Mouse (Mus musculus) stomach, embryonic 16.5 days (tissue): ENCODE data around the gene Brpf1. TPM values are rescaled to one million over a fixed set of nuclear protein-coding genes. Genes with fewer than 3 reads are reported as not detected.

Experiments
- ATAC-seq: fragments of 200-750 bp; cut with Nextera tagmentation; 2 replicates; pipeline ENCODE4 v1.8.0; 2017; ENCODE audit warnings: moderate number of reproducible peaks, moderate TSS enrichment; ENCODE audit not compliant: insufficient read depth, low FRiP score
- H3K27ac ChIP-seq: fragments of 300-500 bp; sonication (generic); 2 replicates; pipeline ENCODE4 v1.5.1; 2014; ENCODE audit warnings: low read length
- H3K27me3 ChIP-seq: fragments of 300-500 bp; sonication (generic); 2 replicates; pipeline ENCODE4 v1.6.1; 2014; ENCODE audit warnings: low read length, control low read depth, mixed read lengths; ENCODE audit not compliant: control insufficient read depth, insufficient read depth
- H3K36me3 ChIP-seq: fragments of 300-500 bp; sonication (generic); 2 replicates; pipeline ENCODE4 v1.6.1; 2014; ENCODE audit warnings: low read length; ENCODE audit not compliant: control insufficient read depth, insufficient read depth
- H3K4me1 ChIP-seq: fragments of 300-500 bp; sonication (generic); 2 replicates; pipeline ENCODE4 v1.6.1; 2014; ENCODE audit warnings: low read length, control low read depth, mixed read lengths; ENCODE audit not compliant: control insufficient read depth, insufficient read depth
- H3K4me2 ChIP-seq: fragments of 300-500 bp; sonication (generic); 2 replicates; pipeline ENCODE4 v1.6.1; 2014; ENCODE audit warnings: low read depth, low read length, mixed read lengths
- H3K4me3 ChIP-seq: fragments of 300-500 bp; sonication (generic); replicated peaks from 2 replicates; pipeline ENCODE4 v1.5.1; 2014; ENCODE audit warnings: mild to moderate bottlenecking, low read length
- H3K9ac ChIP-seq: fragments of 300-500 bp; sonication (generic); 2 replicates; pipeline ENCODE4 v1.6.1; 2014; ENCODE audit warnings: low read length
- H3K9me3 ChIP-seq: fragments of 300-500 bp; sonication (generic); replicated peaks from 2 replicates; pipeline ENCODE4 v1.6.1; 2016; ENCODE audit warnings: low read length, control low read depth; ENCODE audit not compliant: control insufficient read depth
- WGBS: fragments of 180-500 bp; shearing (Covaris S2); extraction: QIAGEN DNeasy Blood & Tissue Kit; methylation state at CpG from one replicate; pipeline ENCODE4 v1.1.7; 2014; 5-methylcytosine and 5-hydroxymethylcytosine counted together
- polyA plus RNA-seq: library from polyadenylated mRNA; unstranded; fragments of >200 nt; fragmentation: Nextera tagmentation; extraction: Ambion mirVana; gene quantifications from 2 replicates; pipeline ENCODE4 v1.2.1, GENCODE M21; 2015

The Brpf1 gene
- polyA plus RNA-seq, result 12.9 and 13.6 TPM in 2 replicates

- under 1% methylated on average over 32 of the region's 32 CpGs for WGBS
- peak within 1 kb of the TSS; percentile 80 for H3K4me2 ChIP-seq
Observed at GRCm38 (mm10) chr6:113306986-113307349, at the start of gene Brpf1. Gene Brpf1, plus strand, starts transcription at chr6:113307137.

GRCm38 (mm10) chr6:113261174-113261858 lies 45.6 kb upstream of the Brpf1 start:
- Histone ChIP-seq H3K27ac (no peak overlapping the region), H3K4me2 (no peak overlapping the region), H3K4me1 (no peaks in the 10 kb centered on the region), H3K9ac (no peak overlapping the region), H3K27me3 (no peaks in the 10 kb centered on the region), H3K9me3 (no peaks in the 10 kb centered on the region), H3K4me3 (no peak overlapping the region), H3K36me3 (peaks cover 17% of the 10 kb centered on the region; the same call in 1 of the 2 replicates)
- WGBS, result 88% methylated on average over 8 of the region's 8 CpGs
- no peak for ATAC-seq

More at GRCm38 (mm10) chr6:113306986-113307349, at the start of gene Brpf1:
- peak within 1 kb of the TSS; percentile 99 for H3K27ac ChIP-seq
- H3K27me3 ChIP-seq, result no peaks in the 10 kb centered on the region
- H3K4me3 ChIP-seq, result peak within 1 kb of the TSS; percentile 83
- H3K4me1 ChIP-seq, result peaks cover 15% of the 10 kb centered on the region
- ATAC-seq, result peak; percentile 21; the same call in 1 of the 2 replicates
- H3K9ac ChIP-seq, result peak within 1 kb of the TSS; percentile 98
- no peaks in the 10 kb centered on the region for H3K9me3 ChIP-seq
- H3K36me3 ChIP-seq, result 0 out of 2 replicates have a peak, but pooled peaks cover 3% of the 10 kb centered on the region

- 89% methylated on average over 6 of the region's 6 CpGs for WGBS
- H3K9ac ChIP-seq, result no peak overlapping the region
- no peak for ATAC-seq
- H3K4me3 ChIP-seq, result no peak overlapping the region
- H3K27ac ChIP-seq, result no peak overlapping the region
- H3K4me2 ChIP-seq, result no peak overlapping the region
- H3K36me3 ChIP-seq, result peaks cover 28% of the 10 kb centered on the region; the same call in 1 of the 2 replicates
- no peaks in the 10 kb centered on the region for H3K9me3 ChIP-seq
- no peaks in the 10 kb centered on the region for H3K4me1 ChIP-seq
- no peaks in the 10 kb centered on the region for H3K27me3 ChIP-seq
Observed at GRCm38 (mm10) chr6:113263531-113263930, 43.4 kb upstream of the Brpf1 start.

GRCm38 (mm10) chr6:113264429-113264828 lies 42.5 kb upstream of the Brpf1 start:
- Histone ChIP-seq H3K36me3 (peaks cover 25% of the 10 kb centered on the region; the same call in 1 of the 2 replicates), H3K9ac (no peak overlapping the region), H3K27ac (no peak overlapping the region), H3K4me2 (no peak overlapping the region), H3K9me3 (no peaks in the 10 kb centered on the region), H3K27me3 (no peaks in the 10 kb centered on the region), H3K4me3 (no peak overlapping the region), H3K4me1 (no peaks in the 10 kb centered on the region)
- 93% methylated on average over 8 of the region's 8 CpGs for WGBS
- no peak for ATAC-seq

GRCm38 (mm10) chr6:113266996-113267655 lies 39.8 kb upstream of the Brpf1 start:
- Histone ChIP-seq H3K9ac (no peak overlapping the region), H3K4me1 (no peaks in the 10 kb centered on the region), H3K4me3 (no peak overlapping the region), H3K27ac (no peak overlapping the region), H3K36me3 (peaks cover 22% of the 10 kb centered on the region; the same call in 1 of the 2 replicates), H3K9me3 (no peaks in the 10 kb centered on the region), H3K27me3 (no peaks in the 10 kb centered on the region), H3K4me2 (no peak overlapping the region)
- 85% methylated on average over 7 of the region's 7 CpGs for WGBS
- no peak for ATAC-seq

GRCm38 (mm10) chr6:113267988-113268387 lies 38.9 kb upstream of the Brpf1 start:
- no peaks in the 10 kb centered on the region for H3K27me3 ChIP-seq
- H3K9me3 ChIP-seq, result no peaks in the 10 kb centered on the region
- no peak overlapping the region for H3K4me3 ChIP-seq
- no peak overlapping the region for H3K27ac ChIP-seq
- 86% methylated on average over 1 of the region's 1 CpGs for WGBS
- H3K4me1 ChIP-seq, result no peaks in the 10 kb centered on the region
- no peak overlapping the region for H3K9ac ChIP-seq
- peaks cover 25% of the 10 kb centered on the region; the same call in 1 of the 2 replicates for H3K36me3 ChIP-seq
- no peak for ATAC-seq
- H3K4me2 ChIP-seq, result no peak overlapping the region

- H3K4me1 ChIP-seq, result no peaks in the 10 kb centered on the region
- H3K27me3 ChIP-seq, result no peaks in the 10 kb centered on the region
- WGBS, result 83% methylated on average over 3 of the region's 3 CpGs
- ATAC-seq, result no peak
- H3K36me3 ChIP-seq, result 0 out of 2 replicates have a peak, but pooled peaks cover 11% of the 10 kb centered on the region
- H3K9me3 ChIP-seq, result no peaks in the 10 kb centered on the region
- H3K27ac ChIP-seq, result no peak overlapping the region
- H3K4me3 ChIP-seq, result no peak overlapping the region
- no peak overlapping the region for H3K9ac ChIP-seq
- H3K4me2 ChIP-seq, result no peak overlapping the region
Observed at GRCm38 (mm10) chr6:113272365-113272764, 34.6 kb upstream of the Brpf1 start.

- WGBS, result 66% methylated on average over 4 of the region's 4 CpGs
- H3K27ac ChIP-seq, result no peak overlapping the region
- H3K36me3 ChIP-seq, result 0 out of 2 replicates have a peak, but pooled peaks cover 10% of the 10 kb centered on the region
- H3K27me3 ChIP-seq, result peaks cover 4% of the 10 kb centered on the region; the same call in 1 of the 2 replicates
- no peak for ATAC-seq
- no peaks in the 10 kb centered on the region for H3K4me1 ChIP-seq
- H3K4me2 ChIP-seq, result no peak overlapping the region
- no peaks in the 10 kb centered on the region for H3K9me3 ChIP-seq
- H3K9ac ChIP-seq, result no peak overlapping the region
- H3K4me3 ChIP-seq, result no peak overlapping the region
Observed at GRCm38 (mm10) chr6:113276846-113277245, 30.1 kb upstream of the Brpf1 start.

- Histone ChIP-seq H3K36me3 (no peaks in the 10 kb centered on the region), H3K4me1 (peaks cover 5% of the 10 kb centered on the region; the same call in 1 of the 2 replicates), H3K27ac (no peak overlapping the region), H3K9ac (no peak overlapping the region), H3K4me3 (no peak overlapping the region), H3K27me3 (peaks cover 31% of the 10 kb centered on the region), H3K9me3 (no peaks in the 10 kb centered on the region), H3K4me2 (no peak overlapping the region)
- ATAC-seq, result no peak
- WGBS, result 66% methylated on average over 6 of the region's 6 CpGs
Observed at GRCm38 (mm10) chr6:113281676-113282075, 25.3 kb upstream of the Brpf1 start.
